Mouse (Mus musculus) lung, postnatal 36 days (tissue): ENCODE results near the gene Rccd1.

Experiments
- DNase-seq: peaks from one replicate; pipeline ENCODE4 v3.0.0; 2022; ENCODE audit warnings: mixed read lengths

Gene Rccd1

GRCm38 (mm10) chr7:80297041-80297440, 27.2 kb downstream of the Rccd1 start:
- DNase-seq, result no peak

- DNase-seq, result no peak
These were observed 27.8 kb downstream of the Rccd1 start for GRCm38 (mm10) chr7:80296462-80296861.

- no peak for DNase-seq
These were observed 29.2 kb downstream of the Rccd1 start for GRCm38 (mm10) chr7:80294764-80295648.

GRCm38 (mm10) chr7:80294062-80294763, 30.0 kb downstream of the Rccd1 start, which contains the start of gene Prc1:
Gene Prc1 (plus strand): TSS chr7:80294450.
- DNase-seq, result peak; percentile 98

DNA sequence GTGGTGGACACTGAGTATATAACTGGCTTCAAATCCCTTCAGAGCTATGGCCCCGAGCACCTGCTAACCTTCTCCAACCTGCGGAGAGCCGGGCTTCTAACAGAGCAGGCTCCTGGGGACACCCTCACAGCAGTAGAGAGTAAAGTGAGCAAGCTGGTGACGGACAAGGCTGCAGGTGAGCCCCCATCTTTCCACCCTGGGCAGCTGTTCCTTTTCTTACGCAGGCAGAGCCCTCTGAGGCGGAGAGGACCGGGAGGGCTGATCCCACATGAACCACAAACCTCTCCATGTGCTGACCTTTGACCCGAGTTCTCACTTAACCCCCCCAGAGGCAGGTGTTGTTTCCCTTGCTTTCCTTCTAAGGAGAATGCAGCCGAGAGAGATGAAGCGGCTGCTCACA, 36.5 kb downstream of the Rccd1 start:
- DNase-seq, result no peak

- DNase-seq, result no peak
These were observed 38.5 kb downstream of the Rccd1 start for GRCm38 (mm10) chr7:80285725-80286124.

DNA sequence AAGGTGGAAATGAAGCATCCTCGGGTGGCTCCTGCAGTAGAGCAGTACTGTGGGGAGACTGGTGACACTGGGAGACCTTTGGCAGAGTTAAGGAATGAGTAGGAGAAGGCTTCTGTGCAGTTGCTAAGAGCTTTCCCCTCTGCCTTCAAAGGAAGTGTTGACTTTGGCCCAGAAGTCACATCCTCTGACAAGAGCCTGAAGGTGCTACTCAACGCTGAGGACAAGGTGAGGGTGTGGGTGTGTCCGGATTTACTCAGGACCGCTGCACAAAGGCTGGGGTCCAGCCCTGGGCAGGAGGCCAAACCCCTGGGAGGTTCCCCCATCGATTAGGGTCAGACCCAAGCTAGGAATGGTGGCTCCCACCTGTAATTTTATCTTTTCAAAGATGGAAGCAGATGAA, 39.9 kb downstream of the Rccd1 start:
- DNase-seq, result peak; percentile 71

- DNase-seq, result no peak
These were observed 40.9 kb downstream of the Rccd1 start for GRCm38 (mm10) chr7:80283226-80283918.

DNA sequence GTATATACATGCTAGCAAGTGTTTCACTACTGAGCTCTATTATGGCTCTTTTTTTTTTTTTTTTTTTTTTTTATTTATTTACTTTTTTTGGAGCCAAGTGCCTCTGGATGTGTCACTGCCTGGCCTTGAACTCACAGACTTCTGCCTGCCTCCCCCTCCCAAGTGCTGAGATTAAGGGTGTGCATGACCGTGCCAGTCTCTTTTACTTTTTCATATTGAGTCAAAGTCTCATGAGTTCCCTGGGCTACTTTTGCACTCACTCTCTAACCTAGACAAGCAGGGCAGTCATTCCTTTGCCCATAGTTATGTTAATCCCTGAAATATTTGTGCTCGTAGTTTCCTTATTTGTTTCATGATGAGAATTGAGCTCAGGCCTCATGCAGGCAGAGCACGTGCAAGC, 42.6 kb downstream of the Rccd1 start:
- no peak for DNase-seq

GRCm38 (mm10) chr7:80280998-80281397, 43.3 kb downstream of the Rccd1 start:
- no peak for DNase-seq

DNA sequence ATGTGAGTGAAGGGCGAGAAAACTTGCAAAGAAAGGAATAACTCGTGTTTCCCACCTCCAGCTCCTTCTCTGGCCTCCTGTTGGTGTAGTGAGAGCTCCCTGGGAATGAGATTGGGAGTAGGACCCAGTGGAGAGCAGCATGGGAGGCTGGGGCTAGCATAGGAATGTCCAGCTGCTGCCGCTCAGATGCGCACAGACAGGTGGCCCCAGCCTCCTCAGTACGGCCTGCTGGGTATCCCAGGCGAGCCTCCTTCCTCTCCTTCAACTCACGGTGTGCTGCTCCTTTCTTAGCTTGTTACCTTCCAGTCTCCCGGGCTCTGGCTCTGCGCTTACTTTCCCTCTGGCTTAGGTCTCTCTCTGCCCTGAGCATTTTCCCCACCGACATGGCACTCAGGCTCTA, 44.2 kb downstream of the Rccd1 start:
- no peak for DNase-seq

DNA sequence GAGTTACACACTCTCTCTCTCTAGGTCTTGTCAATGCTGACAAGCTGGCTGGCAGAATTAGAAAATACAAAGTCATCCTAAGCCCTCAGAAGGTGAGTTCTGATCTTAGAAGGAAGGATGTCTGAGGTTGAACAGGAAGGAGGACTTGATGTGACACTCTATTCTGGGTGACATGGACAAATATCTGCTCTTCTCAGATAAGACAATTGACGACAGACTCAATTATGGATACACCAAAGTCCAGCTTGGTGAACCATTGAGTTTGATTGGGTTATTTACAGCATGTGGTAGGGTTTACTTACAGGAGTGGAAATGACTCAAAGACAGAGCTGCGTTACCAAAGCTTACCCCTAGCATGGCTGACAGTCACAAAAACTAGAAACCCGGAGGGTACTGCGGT, 47.9 kb downstream of the Rccd1 start:
- no peak for DNase-seq

DNA sequence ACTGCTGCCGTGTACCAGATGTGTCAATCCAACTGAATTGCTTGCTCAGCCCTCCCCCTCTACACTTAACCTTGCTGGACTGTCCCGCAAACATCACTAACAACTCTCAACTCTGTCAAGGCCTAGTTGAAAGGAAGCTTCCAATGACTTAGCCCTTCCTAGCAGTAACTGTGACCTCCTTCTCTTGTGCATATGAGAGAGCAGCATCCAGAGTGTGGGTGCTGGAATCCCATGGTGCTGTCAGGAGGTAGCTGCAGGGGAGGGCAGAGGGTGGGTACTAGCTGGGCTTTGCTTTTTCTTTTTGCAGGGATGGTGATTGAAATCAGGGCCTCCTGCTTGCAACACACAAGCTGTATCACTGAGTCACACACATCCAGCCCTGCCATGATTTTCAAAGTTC, 50.8 kb downstream of the Rccd1 start:
- no peak for DNase-seq

GRCm38 (mm10) chr7:80269751-80270255, 54.5 kb downstream of the Rccd1 start:
- peak; percentile 50 for DNase-seq

DNA sequence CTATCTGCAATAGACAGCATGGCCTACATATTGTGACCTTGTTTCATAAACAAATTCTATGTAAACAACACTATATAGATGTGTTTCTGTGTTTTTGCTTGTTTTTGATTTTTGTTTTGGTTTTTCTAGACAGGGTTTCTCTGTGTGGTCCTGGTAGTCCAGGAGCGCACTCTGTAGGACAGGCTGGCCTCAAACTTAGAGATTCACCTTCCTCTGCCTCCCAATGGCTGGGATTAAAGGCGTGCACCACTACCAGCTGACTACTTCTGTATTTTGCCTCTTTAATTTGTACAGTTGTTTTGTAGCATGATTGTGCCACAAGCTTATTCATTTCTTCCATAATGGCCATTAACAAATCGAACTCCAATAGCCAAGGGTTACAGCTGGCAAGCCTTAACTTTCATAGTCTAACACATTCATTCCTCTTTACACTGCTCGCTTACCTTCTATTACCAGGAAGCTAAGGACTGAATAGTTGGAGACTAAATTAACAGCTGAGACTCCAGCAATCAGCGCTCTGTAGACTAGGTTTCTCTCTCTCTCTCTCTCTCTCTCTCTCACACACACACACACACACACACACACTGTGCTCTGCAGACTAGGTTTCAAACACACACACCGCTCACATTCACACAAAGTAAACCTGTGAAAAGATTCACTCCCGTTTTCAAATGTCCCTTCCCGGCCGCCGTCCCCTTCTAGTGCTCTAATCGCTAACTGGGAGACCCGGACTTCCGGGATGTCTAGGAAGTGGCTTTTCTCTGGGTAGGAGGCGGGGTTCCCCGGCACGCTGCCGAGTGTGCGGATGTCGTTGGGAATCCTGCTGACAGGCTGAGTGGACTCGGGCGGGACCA, 55.1 kb downstream of the Rccd1 start, which contains the start of gene Vps33b:
TSS of gene Vps33b (plus strand) at position 753 of the 854 bp plus-strand sequence.
- peak; percentile 99 for DNase-seq

GRCm38 (mm10) chr7:80267764-80268163, 56.5 kb downstream of the Rccd1 start:
- no peak for DNase-seq

DNA sequence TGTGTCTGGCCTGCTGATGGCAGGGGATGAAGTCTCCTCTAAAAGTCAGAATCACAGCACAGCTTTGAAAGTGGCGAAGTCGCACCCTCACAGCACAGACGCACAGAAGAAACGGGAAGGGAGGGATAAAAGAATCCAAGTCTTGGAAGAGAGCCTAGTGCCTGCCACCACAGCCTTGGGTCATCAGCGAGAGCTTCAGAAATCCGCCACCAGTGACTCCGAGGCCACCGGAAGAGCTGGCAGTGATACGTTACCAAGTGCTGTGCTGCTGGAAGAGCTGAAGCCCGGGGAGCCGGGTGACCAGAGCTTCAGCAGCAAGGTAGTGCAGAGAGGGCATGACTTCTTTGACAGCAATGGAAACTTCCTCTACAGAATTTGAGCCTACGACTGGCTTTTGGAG, 59.6 kb downstream of the Rccd1 start:
- no peak for DNase-seq

DNA sequence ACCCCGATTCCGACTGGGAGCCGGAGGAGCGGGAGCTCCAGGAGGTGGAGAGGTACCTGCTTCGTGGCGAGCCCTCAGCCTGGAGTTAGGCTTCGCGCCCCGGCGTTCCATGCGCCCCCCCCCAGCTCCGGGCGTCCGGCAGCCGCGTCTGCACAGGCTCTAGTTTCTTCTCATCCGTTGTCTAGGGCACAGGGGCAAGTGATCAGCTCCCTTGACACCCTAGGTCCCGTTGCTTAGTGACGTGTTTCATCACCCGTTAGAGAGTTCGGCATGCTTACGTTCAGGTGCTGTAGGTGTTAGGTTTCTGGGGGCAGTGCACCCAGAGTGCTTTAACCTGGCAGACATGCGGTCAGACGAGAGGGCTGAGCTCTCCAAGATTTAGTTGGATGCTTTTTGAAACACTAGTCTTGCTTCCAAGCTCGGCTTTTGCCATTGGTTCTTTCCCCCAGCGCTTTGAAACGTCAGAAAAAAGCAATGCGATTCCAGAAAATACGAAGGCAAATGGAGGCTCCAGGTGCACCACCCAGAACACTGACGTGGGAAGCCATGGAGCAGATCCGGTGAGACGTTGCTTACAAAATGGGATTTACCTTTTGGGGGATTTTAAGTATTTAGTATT, 62.8 kb downstream of the Rccd1 start:
- peak; percentile 17 for DNase-seq

GRCm38 (mm10) chr7:80260625-80261371, 63.5 kb downstream of the Rccd1 start, which contains the start of gene Ngrn:
Gene Ngrn (plus strand): TSS chr7:80261215.
- peak; percentile 95 for DNase-seq

DNA sequence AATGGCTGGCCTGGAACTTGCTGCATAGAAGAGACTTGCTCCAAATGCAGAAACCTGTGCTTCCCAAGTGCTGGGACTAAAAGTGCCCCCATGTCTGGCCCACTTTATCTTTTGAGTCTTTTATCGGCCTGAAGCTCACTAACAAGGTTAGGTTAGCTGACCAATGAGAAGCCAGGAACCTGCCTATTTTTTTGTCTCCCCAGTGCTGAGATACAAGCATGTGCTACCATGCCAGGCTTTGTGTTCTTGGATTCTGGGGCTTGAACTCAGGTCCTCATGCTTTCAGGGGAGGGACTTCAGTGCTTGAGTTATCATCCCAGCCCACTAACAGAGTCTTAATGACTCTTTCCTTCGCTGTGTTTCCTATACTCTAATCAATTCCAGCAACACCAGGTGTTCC, 66.5 kb downstream of the Rccd1 start:
- DNase-seq, result no peak

GRCm38 (mm10) chr7:80255981-80256380, 68.3 kb downstream of the Rccd1 start:
- DNase-seq, result no peak
